ENCODE assay signal across 14 mouse cellular contexts in genomic region chr16:30416707-30417106, GRCm38 (mm10).
"Had no signal": no experiment of that assay in that cellular context is flagged by ENCODE, and none has a peak within 500 bp of the region (broad histone marks: within the 10 kb centered on the region; RNA-seq: fewer than 3 reads in every experiment).

No protein-coding gene starts in this region.

- H3K36me3 ChIP-seq: limb, embryonic 12.5 days; limb, embryonic 15.5 days; midbrain, embryonic 10.5 days; midbrain, embryonic 13.5 days; stomach, embryonic 15.5 days had no signal

- H3K9ac ChIP-seq: limb, embryonic 12.5 days; limb, embryonic 15.5 days; liver, embryonic 14.5 days; liver, postnatal 0 days; lung, embryonic 14.5 days; midbrain, embryonic 13.5 days; stomach, embryonic 15.5 days had no signal

- ATAC-seq: liver, postnatal 0 days; lung, postnatal 0 days; midbrain, embryonic 13.5 days; midbrain, embryonic 16.5 days had no signal

- H3K9me3 ChIP-seq: limb, embryonic 12.5 days; limb, embryonic 15.5 days; megakaryocyte, embryonic 14.5 days; midbrain, embryonic 10.5 days; midbrain, embryonic 13.5 days; stomach, embryonic 15.5 days had no signal

- H3K4me2 ChIP-seq: limb, embryonic 12.5 days; limb, embryonic 15.5 days; liver, embryonic 11.5 days; lung, embryonic 14.5 days; midbrain, embryonic 13.5 days; stomach, embryonic 15.5 days had no signal

- H3K4me3 ChIP-seq: limb, embryonic 12.5 days; limb, embryonic 15.5 days; megakaryocyte, embryonic 14.5 days; midbrain, embryonic 10.5 days; midbrain, embryonic 13.5 days; stomach, embryonic 15.5 days had no signal

- H3K4me1 ChIP-seq: limb, embryonic 12.5 days; limb, embryonic 15.5 days; midbrain, embryonic 10.5 days; midbrain, embryonic 13.5 days; stomach, embryonic 15.5 days had no signal

- DNase-seq: left cerebral cortex, postnatal 4 days; liver, postnatal 0 days; thymus, postnatal 25 days had no signal

- H3K27me3 ChIP-seq: limb, embryonic 12.5 days; limb, embryonic 15.5 days; midbrain, embryonic 13.5 days; stomach, embryonic 15.5 days had no signal

- H3K27ac ChIP-seq: limb, embryonic 12.5 days; limb, embryonic 15.5 days; liver, embryonic 14.5 days; midbrain, embryonic 10.5 days; midbrain, embryonic 13.5 days; stomach, embryonic 15.5 days had no signal
